Mouse (Mus musculus) adipocyte (in vitro differentiated cells): ENCODE results near the gene Serpinb1a.
A peak's percentile ranks its signal among the peaks of the same experiment; 100 is the strongest.
"Not testable (repeated sequence)": the region's sequence is repeated elsewhere in the genome, so short reads cannot be mapped to it uniquely, and the experiment has no call there.

Experiments
- DNase-seq: peaks from one replicate; pipeline ENCODE4 v3.0.0-alpha.2; 2016; ENCODE audit warnings: low spot score

The Serpinb1a gene

GRCm38 (mm10) chr13:32850668-32851404 is at the start of gene Serpinb1a:
TSS of gene Serpinb1a (minus strand) at chr13:32851185.
- peak; percentile 72 for DNase-seq

- peak; percentile 69 for DNase-seq
Observed at GRCm38 (mm10) chr13:32900639-32901038, 49.7 kb upstream of the Serpinb1a start.

GRCm38 (mm10) chr13:32899114-32899513 is 48.1 kb upstream of the Serpinb1a start:
- DNase-seq, result not testable (repeated sequence)

- no peak for DNase-seq
Observed at GRCm38 (mm10) chr13:32898111-32898510, 47.1 kb upstream of the Serpinb1a start, which contains the start of gene Serpinb1c. TSS of gene Serpinb1c (minus strand) at chr13:32898211.

DNA sequence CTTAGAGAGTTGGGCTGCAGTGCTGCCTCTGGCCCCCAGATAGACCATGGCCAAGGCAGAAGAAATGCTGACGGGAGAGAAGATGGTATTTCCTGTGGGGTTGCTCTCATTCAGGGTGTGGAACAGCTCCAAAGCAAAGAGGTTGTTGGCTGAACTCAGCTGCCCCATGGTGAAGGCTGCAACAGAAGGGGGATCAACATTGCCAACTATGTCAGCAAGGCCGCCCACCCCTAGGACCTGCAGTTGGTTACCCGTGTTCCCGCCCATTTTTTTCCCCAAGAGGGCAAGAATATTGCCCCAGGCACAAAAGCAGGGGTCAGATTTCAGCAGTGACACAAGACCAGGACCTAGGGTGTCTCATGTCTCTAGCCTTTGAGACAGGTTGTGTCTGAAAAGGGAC is 45.9 kb upstream of the Serpinb1a start:
- DNase-seq, result peak; percentile 18

DNA sequence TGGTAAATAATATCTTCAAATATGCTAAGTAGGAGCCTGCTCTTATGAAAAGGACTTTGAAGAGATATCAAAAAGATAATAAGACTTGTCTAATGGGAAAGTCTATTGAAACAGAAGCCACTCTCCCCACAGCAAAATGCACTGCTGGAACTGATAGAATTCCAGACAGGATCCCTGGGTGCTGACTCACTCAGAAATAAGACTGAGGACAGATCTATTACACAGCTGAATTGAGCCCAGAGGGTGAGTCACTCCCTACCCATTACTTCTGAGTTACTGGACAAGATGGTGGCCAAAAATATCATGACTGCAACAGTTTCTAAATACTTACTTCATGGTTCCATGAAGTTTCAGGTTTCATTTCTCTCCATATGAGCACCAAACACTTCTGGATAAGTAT is 33.8 kb upstream of the Serpinb1a start:
- peak; percentile 49 for DNase-seq

DNA sequence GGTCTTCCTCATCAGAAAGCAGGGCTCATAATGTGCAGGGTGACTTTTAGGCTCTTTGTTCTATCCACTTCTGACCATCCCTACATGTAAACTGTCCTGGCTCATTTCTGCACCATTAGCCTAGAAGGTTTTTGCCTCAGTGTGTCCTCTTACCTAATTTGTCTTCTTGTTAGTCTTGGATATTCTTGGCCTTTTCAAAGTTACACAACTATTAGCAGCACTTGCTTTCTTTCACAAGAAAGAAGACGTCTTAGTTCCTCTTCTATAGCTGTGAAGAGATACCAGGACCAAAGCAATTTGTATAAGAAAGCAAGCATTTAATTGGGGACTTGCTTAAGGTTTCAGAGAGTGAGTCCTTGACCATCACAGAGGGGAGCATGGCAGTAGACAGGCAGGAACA is 22.9 kb upstream of the Serpinb1a start:
- DNase-seq, result peak; percentile 21

DNA sequence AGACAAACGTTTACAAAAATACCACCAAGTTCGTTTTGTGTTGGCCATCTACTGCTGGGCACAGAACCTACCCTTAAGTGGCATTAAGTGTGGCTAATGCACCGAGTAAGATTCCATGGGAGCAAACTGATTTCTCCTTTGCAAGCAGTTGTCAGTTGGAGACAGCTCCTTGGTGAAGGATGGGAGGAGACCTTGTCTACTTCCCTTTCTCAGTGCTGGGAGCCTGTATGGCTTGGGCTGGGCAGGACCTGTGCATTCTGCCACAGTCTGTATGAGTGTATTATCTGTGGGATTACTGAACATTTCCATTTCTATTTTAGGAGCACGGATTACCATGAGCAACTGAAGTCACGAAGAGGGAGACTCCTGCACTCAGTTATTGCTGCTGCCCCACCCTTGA is 17.9 kb upstream of the Serpinb1a start:
- no peak for DNase-seq

DNA sequence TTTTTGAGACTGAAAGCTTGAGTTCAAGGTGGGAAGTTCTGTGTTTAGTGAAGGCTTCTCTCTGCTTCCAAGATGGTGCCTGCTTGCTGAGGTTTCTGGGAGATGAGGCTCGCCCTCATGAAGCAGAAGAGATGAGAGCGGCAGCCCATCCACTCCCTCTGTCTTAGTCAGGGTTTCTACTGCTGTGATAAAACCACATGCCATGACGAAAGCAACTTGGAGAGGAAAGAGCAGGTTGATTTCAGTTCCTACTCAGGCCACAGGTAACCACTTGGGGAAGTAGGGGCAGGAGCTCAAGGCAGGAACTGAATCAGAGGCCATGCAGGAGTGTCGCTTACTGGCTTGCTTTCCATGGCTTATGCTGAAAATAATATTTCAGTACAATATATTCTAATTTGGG is 17.2 kb upstream of the Serpinb1a start:
- DNase-seq, result not testable (repeated sequence)

DNA sequence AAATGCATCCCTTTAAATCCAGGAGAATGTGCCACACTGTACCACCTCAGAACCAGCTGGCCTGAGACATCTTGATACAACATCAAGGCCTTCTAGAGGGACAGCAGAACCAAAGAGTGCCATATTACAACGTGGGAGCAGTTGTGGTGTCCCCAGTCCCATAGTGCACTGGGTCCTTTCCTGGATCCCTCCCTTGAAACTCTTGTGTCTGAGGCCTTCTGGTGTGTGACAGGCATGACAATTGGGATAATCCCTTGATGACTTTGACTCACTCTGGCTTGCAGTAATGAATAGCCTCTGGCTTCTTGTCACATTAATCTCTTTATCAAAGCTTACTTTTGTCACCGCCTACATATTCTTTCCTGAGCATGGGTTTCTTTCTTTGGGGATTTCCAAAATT is 16.0 kb upstream of the Serpinb1a start:
- DNase-seq, result no peak

GRCm38 (mm10) chr13:32866484-32866883 is 15.5 kb upstream of the Serpinb1a start:
- peak; percentile 85 for DNase-seq

GRCm38 (mm10) chr13:32865591-32865990 is 14.6 kb upstream of the Serpinb1a start:
- DNase-seq, result no peak

- not testable (repeated sequence) for DNase-seq
Observed at GRCm38 (mm10) chr13:32864529-32864928, 13.5 kb upstream of the Serpinb1a start.

GRCm38 (mm10) chr13:32863456-32863855 is 12.5 kb upstream of the Serpinb1a start:
- DNase-seq, result peak; percentile 75

GRCm38 (mm10) chr13:32860821-32861220 is 9.8 kb upstream of the Serpinb1a start:
- DNase-seq, result no peak

GRCm38 (mm10) chr13:32853073-32853472 is 2.1 kb upstream of the Serpinb1a start:
- DNase-seq, result no peak

DNA sequence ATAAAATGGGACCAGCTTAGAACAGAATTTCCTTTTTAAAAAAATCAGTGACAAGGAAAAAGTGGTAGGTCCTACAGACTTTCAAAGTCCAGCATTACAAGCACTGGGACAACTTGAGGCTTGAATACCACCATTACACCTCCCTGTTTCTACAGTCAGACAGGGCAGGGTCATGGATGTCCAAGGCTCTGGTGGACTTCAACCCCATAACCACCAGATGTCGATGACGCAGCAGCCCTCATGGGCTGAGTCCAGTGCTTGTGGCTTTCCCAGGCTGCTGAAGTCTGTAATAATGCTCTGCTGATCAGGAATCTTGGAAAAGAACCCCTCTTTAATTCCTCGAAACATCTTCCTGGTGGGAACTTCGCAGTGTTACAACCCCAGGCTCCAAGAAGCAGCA is 1.6 kb upstream of the Serpinb1a start:
- no peak for DNase-seq

DNA sequence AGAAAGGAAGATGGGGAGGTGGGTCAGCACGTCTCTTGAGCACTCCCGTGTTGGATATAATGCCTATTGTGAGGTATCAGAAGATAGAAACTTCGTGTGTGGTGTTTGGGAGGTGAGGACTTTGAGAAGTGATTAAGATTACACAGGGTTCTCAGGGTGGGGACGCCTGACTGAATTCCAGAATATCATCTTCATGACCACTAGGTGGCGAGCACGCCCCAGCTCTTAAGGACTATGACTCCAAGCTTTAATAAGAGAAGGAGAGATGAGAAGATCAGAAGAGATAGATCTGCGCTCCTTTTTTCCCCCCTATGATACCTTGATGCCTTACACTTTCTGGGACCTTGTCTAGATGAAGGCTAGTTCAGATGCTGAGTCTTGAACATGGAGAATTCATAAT is 982 bp upstream of the Serpinb1a start:
- peak; percentile 72 for DNase-seq

DNA sequence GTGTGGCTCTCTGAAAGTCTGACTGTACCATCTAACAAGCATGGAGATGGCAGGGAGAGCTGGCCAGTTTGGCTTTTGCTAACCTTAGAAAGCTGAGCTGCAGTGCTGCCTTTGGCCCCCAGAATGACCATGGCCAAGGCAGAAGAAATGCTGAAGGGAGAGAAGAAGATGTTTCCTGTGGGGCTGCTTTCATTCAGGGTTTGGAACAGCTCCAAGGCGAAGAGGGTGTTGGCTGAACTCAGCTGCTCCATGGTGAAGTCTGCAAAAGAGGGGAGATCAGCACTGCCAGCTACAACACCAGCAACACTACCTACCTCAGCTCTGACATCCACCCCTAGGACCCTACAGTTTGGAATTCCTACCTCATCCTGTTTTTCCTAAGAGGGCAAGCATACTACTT is 829 bp downstream of the Serpinb1a start:
- no peak for DNase-seq

- DNase-seq, result no peak
Observed at GRCm38 (mm10) chr13:32849531-32850123, 1.4 kb downstream of the Serpinb1a start.

DNA sequence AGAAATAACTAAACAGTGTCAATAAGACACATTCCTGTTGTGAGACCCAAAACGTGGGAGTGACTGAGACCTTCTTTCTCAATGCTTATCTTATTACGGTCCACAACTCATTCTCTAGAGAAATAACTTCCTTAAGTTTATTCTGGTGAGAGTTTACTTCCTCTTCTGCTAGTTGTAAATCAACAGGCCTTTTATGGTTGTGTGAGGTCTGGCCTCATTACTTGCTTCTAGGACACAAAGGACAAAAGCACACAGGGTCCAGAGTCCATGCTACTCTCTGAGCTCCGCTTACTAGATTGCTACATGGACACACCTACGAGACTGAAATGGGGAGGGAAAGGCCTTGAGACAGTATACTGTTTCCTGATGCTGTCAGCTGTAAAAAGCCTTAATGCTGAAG is 1.9 kb downstream of the Serpinb1a start:
- DNase-seq, result no peak

GRCm38 (mm10) chr13:32846221-32846620 is 4.8 kb downstream of the Serpinb1a start:
- DNase-seq, result peak; percentile 17

DNA sequence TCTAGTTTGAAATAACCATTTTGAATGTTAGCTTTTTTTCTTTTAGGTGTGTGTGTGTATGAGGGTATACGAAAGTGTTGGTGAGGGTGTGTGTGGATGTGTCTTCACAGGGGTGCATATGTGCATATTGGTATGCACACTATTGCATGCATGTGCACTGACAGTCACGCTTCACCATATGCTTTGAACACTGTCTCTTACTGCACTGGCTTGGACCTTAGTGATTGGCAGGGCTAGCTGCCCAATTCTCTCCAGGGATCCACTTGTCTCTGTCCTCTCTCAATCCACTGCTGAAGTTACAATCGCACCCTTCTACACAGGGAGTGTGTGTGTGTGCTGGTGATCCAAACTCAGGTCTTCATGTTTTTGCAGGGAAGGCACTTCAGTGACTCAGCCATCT is 9.6 kb downstream of the Serpinb1a start:
- DNase-seq, result no peak

- no peak for DNase-seq
Observed at GRCm38 (mm10) chr13:32839314-32839713, 11.7 kb downstream of the Serpinb1a start.
